Mouse (Mus musculus) limb, embryonic 10.5 days (tissue): Measurements from ENCODE around the gene Bad. TPM values are rescaled to one million over a fixed set of nuclear protein-coding genes. Genes with fewer than 3 reads are reported as not detected.

Experiments
- DNase-seq: peaks from one replicate; pipeline ENCODE4 v3.0.0-alpha.2; 2017; ENCODE audit warnings: low spot score
- H3K27ac ChIP-seq: fragments of 300-500 bp; sonication (generic); 2 replicates; pipeline ENCODE4 v1.5.1; 2016; ENCODE audit warnings: mild to moderate bottlenecking
- H3K27me3 ChIP-seq: fragments of 300-500 bp; sonication (generic); 2 replicates; pipeline ENCODE4 v1.6.1; 2016; ENCODE audit warnings: low read depth, mild to moderate bottlenecking; ENCODE audit not compliant: poor library complexity, severe bottlenecking
- H3K36me3 ChIP-seq: fragments of 300-500 bp; sonication (generic); 2 replicates; pipeline ENCODE4 v1.6.1; 2016; ENCODE audit warnings: mild to moderate bottlenecking, moderate library complexity
- H3K4me1 ChIP-seq: fragments of 300-500 bp; sonication (generic); 2 replicates; pipeline ENCODE4 v1.6.1; 2016
- H3K4me3 ChIP-seq: fragments of 300-500 bp; sonication (generic); 2 replicates; pipeline ENCODE4 v1.5.1; 2016; ENCODE audit warnings: mild to moderate bottlenecking, moderate library complexity
- H3K9me3 ChIP-seq: fragments of 300-500 bp; sonication (generic); replicated peaks from 2 replicates; pipeline ENCODE4 v1.6.1; 2016; ENCODE audit warnings: mild to moderate bottlenecking
- WGBS: fragments of 180-500 bp; shearing (Covaris S2); methylation state at CpG from one replicate; pipeline ENCODE4 v1.1.7; 2016; 5-methylcytosine and 5-hydroxymethylcytosine counted together
- microRNA-seq: library from miRNA; unstranded; fragments of <30 nt; microRNA quantifications from one replicate; pipeline ENCODE4, GENCODE M21; 2017
- polyA plus RNA-seq: library from polyadenylated mRNA; unstranded; fragments of >200 nt; fragmentation: Nextera tagmentation; extraction: Ambion mirVana; gene quantifications from 2 replicates; pipeline ENCODE4 v1.2.1, GENCODE M21; 2016

Gene Bad
- polyA plus RNA-seq, 1 experiment from 2014 or later = 55.3 TPM

GRCm38 (mm10) chr19:6992011-6992858, 50.6 kb downstream of the Bad start, which contains the start of gene Dnajc4:
TSS of gene Dnajc4 (minus strand) at chr19:6992572.
- no peaks in the 10 kb centered on the region for H3K9me3 ChIP-seq
- DNase-seq = peak; percentile 95
- peak within 1 kb of the TSS; percentile 86 for H3K27ac ChIP-seq
- H3K4me3 ChIP-seq = peak within 1 kb of the TSS; percentile 69
- WGBS = 3% methylated on average over 37 of the region's 37 CpGs
- H3K27me3 ChIP-seq = no peaks in the 10 kb centered on the region
- peaks cover 58% of the 10 kb centered on the region for H3K4me1 ChIP-seq
- no peaks in the 10 kb centered on the region for H3K36me3 ChIP-seq

- Histone ChIP-seq H3K27ac (peak overlapping the region; percentile 86), H3K4me3 (peak overlapping the region; percentile 69), H3K4me1 (peaks cover 49% of the 10 kb centered on the region), H3K36me3 (peaks cover 4% of the 10 kb centered on the region), H3K9me3 (no peaks in the 10 kb centered on the region), H3K27me3 (no peaks in the 10 kb centered on the region)
- WGBS = 64% methylated on average over 14 of the region's 14 CpGs
- no peak for DNase-seq
Observed at GRCm38 (mm10) chr19:6993011-6993770, 51.5 kb downstream of the Bad start.

GRCm38 (mm10) chr19:6994002-6994401, 52.3 kb downstream of the Bad start:
- no peak overlapping the region for H3K4me3 ChIP-seq
- H3K27ac ChIP-seq = no peak overlapping the region
- WGBS = 91% methylated on average over 8 of the region's 8 CpGs
- no peak for DNase-seq
- H3K9me3 ChIP-seq = no peaks in the 10 kb centered on the region
- H3K27me3 ChIP-seq = no peaks in the 10 kb centered on the region
- peaks cover 12% of the 10 kb centered on the region for H3K36me3 ChIP-seq
- H3K4me1 ChIP-seq = peaks cover 46% of the 10 kb centered on the region

- Histone ChIP-seq H3K9me3 (no peaks in the 10 kb centered on the region), H3K27me3 (no peaks in the 10 kb centered on the region), H3K36me3 (peaks cover 17% of the 10 kb centered on the region), H3K4me3 (peak overlapping the region; percentile 60; the same call in 1 of the 2 replicates), H3K4me1 (peaks cover 46% of the 10 kb centered on the region), H3K27ac (no peak overlapping the region)
- DNase-seq = no peak
- WGBS = 90% methylated on average over 8 of the region's 8 CpGs
Observed at GRCm38 (mm10) chr19:6994489-6994888, 52.8 kb downstream of the Bad start.

GRCm38 (mm10) chr19:6995255-6995991, 53.8 kb downstream of the Bad start:
- Histone ChIP-seq H3K27me3 (no peaks in the 10 kb centered on the region), H3K4me3 (peak overlapping the region; percentile 60), H3K36me3 (peaks cover 26% of the 10 kb centered on the region), H3K27ac (peak overlapping the region; percentile 81), H3K9me3 (no peaks in the 10 kb centered on the region), H3K4me1 (peaks cover 46% of the 10 kb centered on the region)
- DNase-seq = no peak
- WGBS = 55% methylated on average over 21 of the region's 21 CpGs

GRCm38 (mm10) chr19:6996006-6996405, 54.3 kb downstream of the Bad start, which contains the start of the genes Nudt22 and Trpt1:
TSS of gene Nudt22 (minus strand) at chr19:6996117.
TSS of gene Trpt1 (plus strand) at chr19:6996131.
- Histone ChIP-seq H3K36me3 (peaks cover 27% of the 10 kb centered on the region), H3K27ac (peak within 1 kb of the TSS; percentile 81), H3K4me3 (peak within 1 kb of the TSS; percentile 60), H3K4me1 (peaks cover 46% of the 10 kb centered on the region), H3K9me3 (no peaks in the 10 kb centered on the region), H3K27me3 (no peaks in the 10 kb centered on the region)
- DNase-seq = peak; percentile 91
- WGBS = under 1% methylated on average over 24 of the region's 24 CpGs

GRCm38 (mm10) chr19:6997721-6998290, 56.1 kb downstream of the Bad start:
- peaks cover 44% of the 10 kb centered on the region for H3K36me3 ChIP-seq
- 82% methylated on average over 9 of the region's 9 CpGs for WGBS
- no peak overlapping the region for H3K27ac ChIP-seq
- H3K4me1 ChIP-seq = peaks cover 37% of the 10 kb centered on the region
- no peak overlapping the region for H3K4me3 ChIP-seq
- H3K27me3 ChIP-seq = no peaks in the 10 kb centered on the region
- no peaks in the 10 kb centered on the region for H3K9me3 ChIP-seq
- no peak for DNase-seq

GRCm38 (mm10) chr19:6999360-7000063, 57.9 kb downstream of the Bad start:
- Histone ChIP-seq H3K4me3 (no peak overlapping the region), H3K9me3 (no peaks in the 10 kb centered on the region), H3K27me3 (no peaks in the 10 kb centered on the region), H3K4me1 (peaks cover 24% of the 10 kb centered on the region), H3K36me3 (peaks cover 47% of the 10 kb centered on the region), H3K27ac (no peak overlapping the region)
- WGBS = 93% methylated on average over 19 of the region's 19 CpGs
- no peak for DNase-seq

Small RNAs within 50 kb of the gene (microRNA-seq; reads per million reads assigned to microRNA genes)
- gene Mir6990 = 1.5 reads per million

Other genes with a start within 250 kb of the Bad start
- gene Rps6ka4, start 101.2 kb upstream of the Bad start, polyA plus RNA-seq = 2.8 and 4.8 TPM in 2 replicates
- gene Ccdc88b, start 83.7 kb upstream of the Bad start, polyA plus RNA-seq = 0.15 and 0.61 TPM in 2 replicates
- gene Trmt112, start 32.2 kb upstream of the Bad start, polyA plus RNA-seq = 157 and 168 TPM in 2 replicates
- 122 and 131 TPM in 2 replicates for gene Prdx5, start 31.8 kb upstream of the Bad start, polyA plus RNA-seq
- 6.2 and 7.0 TPM in 2 replicates for gene Esrra, start 20.0 kb upstream of the Bad start, polyA plus RNA-seq
- 0.76 and 0.93 TPM in 2 replicates for gene Catsperz, start 16.5 kb upstream of the Bad start, polyA plus RNA-seq
- gene Kcnk4, start 7.3 kb upstream of the Bad start, polyA plus RNA-seq = 0.11 TPM in 1 of 2 replicates, not detected in the other
- gene Gpr137, start 619 bp downstream of the Bad start, polyA plus RNA-seq = 21.6 and 24.4 TPM in 2 replicates
- 245 and 281 TPM in 2 replicates for gene Ppp1r14b, start 33.1 kb downstream of the Bad start, polyA plus RNA-seq
- 29.2 and 37.8 TPM in 2 replicates for gene Plcb3, start 34.6 kb downstream of the Bad start, polyA plus RNA-seq
- 94.0 and 102 TPM in 2 replicates for gene Fkbp2, start 38.6 kb downstream of the Bad start, polyA plus RNA-seq
- gene Vegfb, start 45.8 kb downstream of the Bad start, polyA plus RNA-seq = 41.1 and 41.7 TPM in 2 replicates
- gene Dnajc4, start 50.7 kb downstream of the Bad start, polyA plus RNA-seq = 17.4 and 19.4 TPM in 2 replicates
- gene Nudt22, start 54.3 kb downstream of the Bad start, polyA plus RNA-seq = 21.1 and 21.2 TPM in 2 replicates
- 7.4 and 10.6 TPM in 2 replicates for gene Trpt1, start 54.3 kb downstream of the Bad start, polyA plus RNA-seq
- 7.0 and 7.5 TPM in 2 replicates for gene Fermt3, start 77.6 kb downstream of the Bad start, polyA plus RNA-seq
- 455 and 483 TPM in 2 replicates for gene Stip1, start 98.1 kb downstream of the Bad start, polyA plus RNA-seq
- 2.8 and 4.4 TPM in 2 replicates for gene Macrod1, start 114.9 kb downstream of the Bad start, polyA plus RNA-seq
- gene Flrt1, start 163.9 kb downstream of the Bad start, polyA plus RNA-seq = 0.54 and 1.6 TPM in 2 replicates